Mouse (Mus musculus) MEL (cell line): ENCODE data around the gene Rab1b.

Experiments used
- CTCF ChIP-seq, 3 experiments: IDR thresholded peaks in 2 of 3; conservative IDR thresholded peaks in 1 of 3; 2 replicates each; pipeline ENCODE4 v1.5.1; 2011 to 2012; ENCODE audit warnings: low read length in 3 of 3, low read depth in 2 of 3, mild to moderate bottlenecking in 2 of 3, improper control_type of control experiment in 1 of 3, inconsistent platforms in 1 of 3, mixed read lengths in 1 of 3, moderate library complexity in 1 of 3; ENCODE audit not compliant: control insufficient read depth in 1 of 3, insufficient read depth in 1 of 3, poor library complexity in 1 of 3, severe bottlenecking in 1 of 3
- NELFE ChIP-seq: IDR thresholded peaks from 2 replicates; pipeline ENCODE4 v1.6.1; 2011; ENCODE audit warnings: low read depth, low read length, improper control_type of control experiment
- USF1 ChIP-seq: IDR thresholded peaks from 2 replicates; pipeline ENCODE4 v1.6.1; 2014; ENCODE audit warnings: low read depth, mild to moderate bottlenecking, inconsistent platforms, low read length, improper control_type of control experiment, moderate library complexity

GRCm38 (mm10) chr19:5071077-5071476, 35.8 kb downstream of the Rab1b start:
- TF ChIP-seq NELFE (no peak), USF1 (no peak), CTCF (IDR thresholded peaks at IDR 0.05 in 2 of 3, conservative IDR thresholded peaks at IDR 0.05 in 1 of 3; ENCODE audit: control insufficient read depth in 1 of 3, insufficient read depth in 1 of 3, low read depth in 2 of 3, low read length in 3 of 3, poor library complexity in 1 of 3, severe bottlenecking in 1 of 3) (no peak)
